Mouse (Mus musculus): ENCODE results near the gene Ifna4.
"Not testable (repeated sequence)": the region's sequence is repeated elsewhere in the genome, so short reads cannot be mapped to it uniquely, and the experiment has no call there.

- TF ChIP-seq CTCF (IDR thresholded peaks at IDR 0.05; ENCODE audit: low read depth, low read length); EP300 (IDR thresholded peaks at IDR 0.05; ENCODE audit: insufficient read depth, low read depth, low read length): not testable (repeated sequence)
These were observed 36.4 kb upstream of the Ifna4 start, which contains the start of gene Gm13288 for GRCm38 (mm10) chr4:88805231-88805630.
